Mouse (Mus musculus) kidney, adult 2 months (tissue): Measurements from ENCODE around the gene Epm2aip1. TPM values are rescaled to one million over a fixed set of nuclear protein-coding genes. Genes with fewer than 3 reads are reported as not detected.

ENCODE experiments used
- DNase-seq: peaks from one replicate; pipeline ENCODE4 v3.0.0; 2021
- H3K27ac ChIP-seq: fragments of 200-500 bp; 2 replicates; pipeline ENCODE4 v1.5.1; 2012; ENCODE audit warnings: low read depth, low read length, control low read depth, inconsistent platforms; ENCODE audit not compliant: insufficient read depth
- H3K27me3 ChIP-seq: fragments of 200-500 bp; replicated peaks from 2 replicates; pipeline ENCODE4 v1.6.1; 2012; ENCODE audit warnings: mild to moderate bottlenecking, moderate library complexity, low read length, inconsistent platforms; ENCODE audit not compliant: control insufficient read depth, insufficient read depth
- H3K36me3 ChIP-seq: fragments of 200-500 bp; 2 replicates; pipeline ENCODE4 v1.6.1; 2012; ENCODE audit warnings: mild to moderate bottlenecking, moderate library complexity, low read length, inconsistent platforms; ENCODE audit not compliant: control insufficient read depth, insufficient read depth
- H3K4me1 ChIP-seq: fragments of 200-500 bp; 2 replicates; pipeline ENCODE4 v1.6.1; 2011; ENCODE audit warnings: low read length; ENCODE audit not compliant: control insufficient read depth, insufficient read depth
- H3K4me3 ChIP-seq: fragments of 200-500 bp; 2 replicates; pipeline ENCODE4 v1.5.1; 2011; ENCODE audit warnings: mild to moderate bottlenecking, low read depth, low read length, control low read depth; ENCODE audit not compliant: insufficient read depth
- CTCF ChIP-seq: fragments of 200-500 bp; conservative IDR thresholded peaks from 2 replicates; pipeline ENCODE4 v1.5.1; 2011; ENCODE audit warnings: low read depth, mild to moderate bottlenecking, control low read depth, low read length, moderate library complexity, mixed read lengths; ENCODE audit not compliant: insufficient read depth, insufficient read length
- POLR2A ChIP-seq: fragments of 200-500 bp; IDR thresholded peaks from one replicate; pipeline ENCODE4 v1.6.1; 2011; ENCODE audit warnings: low read depth, low read length, control low read depth
- WGBS: fragments of 180-500 bp; shearing (Covaris S2); methylation state at CpG from one replicate; pipeline ENCODE4 v1.1.7; 2018; 5-methylcytosine and 5-hydroxymethylcytosine counted together
- polyA plus RNA-seq: library from polyadenylated mRNA; depleted of rRNA; stranded (reverse); fragments of >200 nt; gene quantifications from 2 replicates; pipeline ENCODE4 v1.2.3, GENCODE M21; 2012

Gene Epm2aip1
- polyA plus RNA-seq, 1 experiment: 8.3 TPM

- H3K36me3 ChIP-seq: no peaks in the 10 kb centered on the region
- TF ChIP-seq POLR2A (no peak), CTCF (no peak)
- H3K4me1 ChIP-seq: peaks cover 5% of the 10 kb centered on the region; the same call in 1 of the 2 replicates
- no peak for DNase-seq
- no peak overlapping the region for H3K27ac ChIP-seq
- 38% methylated on average over 5 of the region's 5 CpGs for WGBS
- H3K4me3 ChIP-seq: no peak overlapping the region
- H3K27me3 ChIP-seq: no peaks in the 10 kb centered on the region
Observed at GRCm38 (mm10) chr9:111285676-111286075, 13.9 kb downstream of the Epm2aip1 start.

- Histone ChIP-seq H3K4me1 (peaks cover 5% of the 10 kb centered on the region; the same call in 1 of the 2 replicates), H3K27ac (no peak overlapping the region), H3K27me3 (no peaks in the 10 kb centered on the region), H3K4me3 (no peak overlapping the region), H3K36me3 (no peaks in the 10 kb centered on the region)
- TF ChIP-seq CTCF (no peak), POLR2A (no peak)
- WGBS: 82% methylated on average over 2 of the region's 2 CpGs
- no peak for DNase-seq
Observed at GRCm38 (mm10) chr9:111286468-111286867, 14.7 kb downstream of the Epm2aip1 start.

- peaks cover 5% of the 10 kb centered on the region; the same call in 1 of the 2 replicates for H3K4me1 ChIP-seq
- H3K27ac ChIP-seq: no peak overlapping the region
- WGBS: 97% methylated on average over 4 of the region's 4 CpGs
- no peak overlapping the region for H3K4me3 ChIP-seq
- no peaks in the 10 kb centered on the region for H3K36me3 ChIP-seq
- no peak for DNase-seq
- H3K27me3 ChIP-seq: no peaks in the 10 kb centered on the region
- TF ChIP-seq CTCF (no peak), POLR2A (no peak)
Observed at GRCm38 (mm10) chr9:111287956-111288355, 16.2 kb downstream of the Epm2aip1 start.

GRCm38 (mm10) chr9:111289294-111289831 is 17.6 kb downstream of the Epm2aip1 start:
- WGBS: 51% methylated on average over 9 of the region's 9 CpGs
- Histone ChIP-seq H3K27me3 (no peaks in the 10 kb centered on the region), H3K36me3 (no peaks in the 10 kb centered on the region), H3K4me1 (peaks cover 5% of the 10 kb centered on the region; the same call in 1 of the 2 replicates), H3K4me3 (no peak overlapping the region), H3K27ac (no peak overlapping the region)
- DNase-seq: peak; percentile 46
- TF ChIP-seq POLR2A (no peak), CTCF (no peak)

GRCm38 (mm10) chr9:111289832-111290339 is 18.2 kb downstream of the Epm2aip1 start:
- H3K27ac ChIP-seq: no peak overlapping the region
- no peak overlapping the region for H3K4me3 ChIP-seq
- TF ChIP-seq CTCF (peak; percentile 100; the same call in 1 of the 2 replicates), POLR2A (no peak)

GRCm38 (mm10) chr9:111290539-111291100 is 18.9 kb downstream of the Epm2aip1 start:
- 83% methylated on average over 11 of the region's 11 CpGs for WGBS
- DNase-seq: no peak
- no peaks in the 10 kb centered on the region for H3K27me3 ChIP-seq
- no peaks in the 10 kb centered on the region for H3K36me3 ChIP-seq
- no peak overlapping the region for H3K27ac ChIP-seq
- peaks cover 5% of the 10 kb centered on the region; the same call in 1 of the 2 replicates for H3K4me1 ChIP-seq
- H3K4me3 ChIP-seq: no peak overlapping the region
- TF ChIP-seq POLR2A (no peak), CTCF (no peak)

More at GRCm38 (mm10) chr9:111289832-111290339, 18.2 kb downstream of the Epm2aip1 start:
- peak; percentile 94 for DNase-seq
- 16% methylated on average over 21 of the region's 21 CpGs for WGBS
- no peaks in the 10 kb centered on the region for H3K36me3 ChIP-seq
- H3K27me3 ChIP-seq: no peaks in the 10 kb centered on the region
- peaks cover 5% of the 10 kb centered on the region; the same call in 1 of the 2 replicates for H3K4me1 ChIP-seq

GRCm38 (mm10) chr9:111293234-111293633 is 21.5 kb downstream of the Epm2aip1 start:
- H3K27ac ChIP-seq: no peak overlapping the region
- no peaks in the 10 kb centered on the region for H3K36me3 ChIP-seq
- no peak overlapping the region for H3K4me3 ChIP-seq
- WGBS: 85% methylated on average over 4 of the region's 4 CpGs
- H3K27me3 ChIP-seq: no peaks in the 10 kb centered on the region
- H3K4me1 ChIP-seq: peaks cover 5% of the 10 kb centered on the region; the same call in 1 of the 2 replicates
- TF ChIP-seq POLR2A (no peak), CTCF (no peak)
- no peak for DNase-seq
